Mouse (Mus musculus): ENCODE results near the gene Mmp21.

DNA sequence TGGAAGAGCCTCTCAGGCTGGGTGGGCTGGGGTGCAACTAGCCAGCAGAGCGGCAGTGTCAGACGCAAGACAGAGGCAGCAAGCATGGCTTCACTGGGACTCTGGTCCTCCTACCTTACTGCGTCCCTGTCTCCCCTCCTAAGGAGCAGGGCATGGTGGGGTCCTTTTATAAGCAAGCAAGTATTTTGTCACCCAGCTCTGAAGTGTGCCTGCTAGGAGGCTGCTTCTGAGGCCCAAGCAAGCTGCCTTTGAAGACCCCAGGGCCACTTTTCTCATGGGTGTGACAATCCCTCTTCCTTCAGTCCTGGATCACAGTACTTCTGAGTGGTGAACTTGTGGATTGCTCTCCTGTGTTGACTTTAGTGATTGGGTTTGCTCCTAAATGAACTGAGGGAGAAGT is at the start of gene Mmp21:
- no peak for TF ChIP-seq CTCF (IDR thresholded peaks at IDR 0.05; ENCODE audit: insufficient read depth, low read depth, low read length)
- TF ChIP-seq POLR2A (IDR thresholded peaks at IDR 0.05; ENCODE audit: insufficient read depth, low read depth, low read length): no peak
